Mouse (Mus musculus) forebrain, embryonic 14.5 days (tissue): ENCODE results near the gene Tbx4. TPM values are rescaled to one million over a fixed set of nuclear protein-coding genes. Genes with fewer than 3 reads are reported as not detected.

ENCODE experiments used
- ATAC-seq: fragments of 200-750 bp; cut with Nextera tagmentation; 2 replicates; pipeline ENCODE4 v1.8.0; 2017; ENCODE audit warnings: mild to moderate bottlenecking, moderate library complexity
- DNase-seq: peaks from one replicate; pipeline ENCODE4 v3.0.0-alpha.2; 2015; ENCODE audit warnings: low spot score
- H3K27ac ChIP-seq: fragments of 300-500 bp; sonication (generic); 2 replicates; pipeline ENCODE4 v1.5.1; 2014; ENCODE audit warnings: low read depth, mild to moderate bottlenecking, control low read depth, low read length, moderate library complexity
- H3K27me3 ChIP-seq: fragments of 300-500 bp; sonication (generic); replicated peaks from 2 replicates; pipeline ENCODE4 v1.6.1; 2014; ENCODE audit warnings: low read length, control low read depth, mixed read lengths; ENCODE audit not compliant: control insufficient read depth, insufficient read depth
- H3K36me3 ChIP-seq: fragments of 300-500 bp; sonication (generic); 2 replicates; pipeline ENCODE4 v1.6.1; 2014; ENCODE audit warnings: low read length, control low read depth; ENCODE audit not compliant: control insufficient read depth, insufficient read depth
- H3K4me1 ChIP-seq: fragments of 300-500 bp; sonication (generic); 2 replicates; pipeline ENCODE4 v1.6.1; 2014; ENCODE audit warnings: antibody characterized with exemption, low read length, control low read depth; ENCODE audit not compliant: control insufficient read depth, insufficient read depth
- H3K4me2 ChIP-seq: fragments of 300-500 bp; sonication (generic); 2 replicates; pipeline ENCODE4 v1.6.1; 2014; ENCODE audit warnings: mild to moderate bottlenecking, control low read depth, low read length
- H3K4me3 ChIP-seq: fragments of 300-500 bp; sonication (generic); 2 replicates; pipeline ENCODE4 v1.5.1; 2014; ENCODE audit warnings: low read depth, low read length, control low read depth
- H3K9ac ChIP-seq: fragments of 300-500 bp; sonication (generic); 2 replicates; pipeline ENCODE4 v1.6.1; 2014; ENCODE audit warnings: mild to moderate bottlenecking, low read length, control low read depth, moderate library complexity
- H3K9me3 ChIP-seq: fragments of 300-500 bp; sonication (generic); replicated peaks from 2 replicates; pipeline ENCODE4 v1.6.1; 2016; ENCODE audit warnings: low read length, control low read depth, mixed read lengths; ENCODE audit not compliant: control insufficient read depth
- WGBS: fragments of 180-500 bp; shearing (Covaris S2); extraction: QIAGEN DNeasy Blood & Tissue Kit; methylation state at CpG from one replicate; pipeline ENCODE4 v1.1.7; 2014; 5-methylcytosine and 5-hydroxymethylcytosine counted together
- polyA plus RNA-seq: library from polyadenylated mRNA; unstranded; fragments of >200 nt; fragmentation: Nextera tagmentation; extraction: Ambion mirVana; gene quantifications from 2 replicates; pipeline ENCODE4 v1.2.1, GENCODE M21; 2014

Gene Tbx4
- polyA plus RNA-seq, 1 experiment from 2014 or later = 0.13 TPM

- H3K27ac ChIP-seq = no peak overlapping the region
- H3K4me1 ChIP-seq = peaks cover 11% of the 10 kb centered on the region
- H3K9ac ChIP-seq = no peak overlapping the region
- no peaks in the 10 kb centered on the region for H3K27me3 ChIP-seq
- no peak overlapping the region for H3K4me2 ChIP-seq
- ATAC-seq (no peak), DNase-seq (no peak)
- H3K36me3 ChIP-seq = no peaks in the 10 kb centered on the region
- no peaks in the 10 kb centered on the region for H3K9me3 ChIP-seq
- H3K4me3 ChIP-seq = no peak overlapping the region
- 88% methylated on average over 7 of the region's 7 CpGs for WGBS
Observed at GRCm38 (mm10) chr11:85913506-85913905, 27.3 kb downstream of the Tbx4 start.

GRCm38 (mm10) chr11:85917091-85917992 is 31.1 kb downstream of the Tbx4 start:
- no peaks in the 10 kb centered on the region for H3K36me3 ChIP-seq
- H3K4me1 ChIP-seq = peaks cover 11% of the 10 kb centered on the region
- DNase-seq (no peak), ATAC-seq (peak; percentile 18; the same call in 1 of the 2 replicates)
- no peak overlapping the region for H3K4me2 ChIP-seq
- H3K4me3 ChIP-seq = no peak overlapping the region
- no peaks in the 10 kb centered on the region for H3K27me3 ChIP-seq
- no peak overlapping the region for H3K27ac ChIP-seq
- WGBS = 38% methylated on average over 12 of the region's 12 CpGs
- H3K9ac ChIP-seq = no peak overlapping the region
- H3K9me3 ChIP-seq = no peaks in the 10 kb centered on the region

GRCm38 (mm10) chr11:85917993-85918325 is 31.7 kb downstream of the Tbx4 start:
- ATAC-seq (no peak), DNase-seq (peak; percentile 39)
- Histone ChIP-seq H3K4me3 (no peak overlapping the region), H3K9ac (no peak overlapping the region), H3K9me3 (no peaks in the 10 kb centered on the region), H3K27ac (no peak overlapping the region), H3K36me3 (no peaks in the 10 kb centered on the region), H3K27me3 (0 out of 2 replicates have a peak, but pooled peaks cover 4% of the 10 kb centered on the region), H3K4me2 (no peak overlapping the region), H3K4me1 (peaks cover 11% of the 10 kb centered on the region)
- WGBS = 13% methylated on average over 11 of the region's 11 CpGs

- H3K4me2 ChIP-seq = no peak overlapping the region
- no peak overlapping the region for H3K27ac ChIP-seq
- H3K36me3 ChIP-seq = no peaks in the 10 kb centered on the region
- H3K9me3 ChIP-seq = no peaks in the 10 kb centered on the region
- 42% methylated on average over 10 of the region's 10 CpGs for WGBS
- ATAC-seq (no peak), DNase-seq (no peak)
- H3K9ac ChIP-seq = no peak overlapping the region
- no peak overlapping the region for H3K4me3 ChIP-seq
- 0 out of 2 replicates have a peak, but pooled peaks cover 8% of the 10 kb centered on the region for H3K27me3 ChIP-seq
- peaks cover 11% of the 10 kb centered on the region for H3K4me1 ChIP-seq
Observed at GRCm38 (mm10) chr11:85918388-85918940, 32.2 kb downstream of the Tbx4 start.

- peaks cover 46% of the 10 kb centered on the region for H3K27me3 ChIP-seq
- no peak overlapping the region for H3K27ac ChIP-seq
- H3K4me3 ChIP-seq = no peak overlapping the region
- H3K9me3 ChIP-seq = no peaks in the 10 kb centered on the region
- H3K9ac ChIP-seq = no peak overlapping the region
- WGBS = 6% methylated on average over 19 of the region's 19 CpGs
- DNase-seq (peak; percentile 50), ATAC-seq (no peak)
- H3K4me2 ChIP-seq = peak overlapping the region; percentile 39
- H3K36me3 ChIP-seq = no peaks in the 10 kb centered on the region
- peaks cover 9% of the 10 kb centered on the region; the same call in 1 of the 2 replicates for H3K4me1 ChIP-seq
Observed at GRCm38 (mm10) chr11:85925294-85925743, 39.1 kb downstream of the Tbx4 start.

- Histone ChIP-seq H3K4me1 (peaks cover 9% of the 10 kb centered on the region; the same call in 1 of the 2 replicates), H3K27ac (no peak overlapping the region), H3K36me3 (no peaks in the 10 kb centered on the region), H3K4me3 (peak overlapping the region; percentile 7; the same call in 1 of the 2 replicates), H3K9ac (no peak overlapping the region), H3K4me2 (peak overlapping the region; percentile 38), H3K9me3 (no peaks in the 10 kb centered on the region), H3K27me3 (peaks cover 46% of the 10 kb centered on the region)
- ATAC-seq = no peak
- DNase-seq = peak; percentile 50
- 4% methylated on average over 16 of the region's 16 CpGs for WGBS
Observed at GRCm38 (mm10) chr11:85926287-85926764, 40.1 kb downstream of the Tbx4 start.

GRCm38 (mm10) chr11:85928106-85928505 is 41.9 kb downstream of the Tbx4 start:
- WGBS = 74% methylated on average over 4 of the region's 4 CpGs

GRCm38 (mm10) chr11:85929651-85930050 is 43.4 kb downstream of the Tbx4 start:
- H3K27ac ChIP-seq = no peak overlapping the region
- ATAC-seq (no peak), DNase-seq (no peak)
- peaks cover 26% of the 10 kb centered on the region for H3K27me3 ChIP-seq
- H3K4me1 ChIP-seq = peaks cover 9% of the 10 kb centered on the region; the same call in 1 of the 2 replicates
- no peaks in the 10 kb centered on the region for H3K36me3 ChIP-seq
- H3K4me2 ChIP-seq = no peak overlapping the region
- H3K9me3 ChIP-seq = no peaks in the 10 kb centered on the region
- WGBS = 84% methylated on average over 6 of the region's 6 CpGs
- H3K9ac ChIP-seq = no peak overlapping the region
- H3K4me3 ChIP-seq = no peak overlapping the region

More at GRCm38 (mm10) chr11:85928106-85928505, 41.9 kb downstream of the Tbx4 start:
- H3K4me2 ChIP-seq = no peak overlapping the region
- DNase-seq (no peak), ATAC-seq (no peak)
- H3K4me3 ChIP-seq = no peak overlapping the region
- no peaks in the 10 kb centered on the region for H3K36me3 ChIP-seq
- peaks cover 41% of the 10 kb centered on the region for H3K27me3 ChIP-seq
- H3K9me3 ChIP-seq = no peaks in the 10 kb centered on the region
- peaks cover 9% of the 10 kb centered on the region; the same call in 1 of the 2 replicates for H3K4me1 ChIP-seq
- H3K27ac ChIP-seq = no peak overlapping the region
- no peak overlapping the region for H3K9ac ChIP-seq
